Mouse (Mus musculus): ENCODE results near the gene Cyb5r3. TPM values are rescaled to one million over a fixed set of nuclear protein-coding genes. Genes with fewer than 3 reads are reported as not detected.

Cyb5r3 gene
- polyA plus RNA-seq (2014; fragmentation: Nextera tagmentation; extraction: Ambion mirVana): 125 and 126 TPM in 2 replicates

GRCm38 (mm10) chr15:83172492-83173429 lies at the start of gene Cyb5r3:
Gene Cyb5r3 (minus strand): TSS chr15:83172592.
- H3K4me3 ChIP-seq (ENCODE audit: low read depth, low read length): peak within 1 kb of the TSS; percentile 93
- H3K36me3 ChIP-seq (ENCODE audit: control insufficient read depth, insufficient read depth, low read length): no peaks in the 10 kb centered on the region
- DNase-seq (ENCODE audit: low spot score) (peak; percentile 40), ATAC-seq (ENCODE audit: low read depth) (peak; percentile 62)
- H3K27ac ChIP-seq (replicated peaks; ENCODE audit: low read depth, low read length): peak within 1 kb of the TSS; percentile 87
- no peaks in the 10 kb centered on the region for H3K27me3 ChIP-seq (replicated peaks; ENCODE audit: control insufficient read depth, insufficient read depth, low read length)
- 36% methylated on average over 28 of the region's 28 CpGs for WGBS
- peak within 1 kb of the TSS; percentile 90 for H3K9ac ChIP-seq (ENCODE audit: low read depth, low read length)
- H3K4me1 ChIP-seq (ENCODE audit: control insufficient read depth, insufficient read depth, low read length): peaks cover 19% of the 10 kb centered on the region
- peak within 1 kb of the TSS; percentile 90 for H3K4me2 ChIP-seq (ENCODE audit: low read depth, low read length)
- no peaks in the 10 kb centered on the region for H3K9me3 ChIP-seq (ENCODE audit: control insufficient read depth, low read length)

- DNase-seq (ENCODE audit: low spot score): no peak
- Histone ChIP-seq H3K9ac (ENCODE audit: low read depth, low read length) (no peak overlapping the region), H3K4me3 (ENCODE audit: low read depth, low read length) (no peak overlapping the region), H3K4me1 (ENCODE audit: control insufficient read depth, insufficient read depth, low read length) (peaks cover 25% of the 10 kb centered on the region), H3K36me3 (ENCODE audit: control insufficient read depth, insufficient read depth, low read length) (no peaks in the 10 kb centered on the region), H3K27ac (replicated peaks; ENCODE audit: low read depth, low read length) (no peak overlapping the region), H3K9me3 (ENCODE audit: control insufficient read depth, low read length) (0 out of 2 replicates have a peak, but pooled peaks cover 3% of the 10 kb centered on the region), H3K27me3 (replicated peaks; ENCODE audit: control insufficient read depth, insufficient read depth, low read length) (no peaks in the 10 kb centered on the region), H3K4me2 (ENCODE audit: low read depth, low read length) (no peak overlapping the region)
- 83% methylated on average over 4 of the region's 4 CpGs for WGBS
- ATAC-seq (ENCODE audit: low read depth): no peak
These were observed 49.3 kb upstream of the Cyb5r3 start for GRCm38 (mm10) chr15:83221721-83222120.

GRCm38 (mm10) chr15:83220368-83221013 lies 48.1 kb upstream of the Cyb5r3 start:
- H3K9me3 ChIP-seq (ENCODE audit: control insufficient read depth, low read length): 0 out of 2 replicates have a peak, but pooled peaks cover 3% of the 10 kb centered on the region
- H3K4me2 ChIP-seq (ENCODE audit: low read depth, low read length): no peak overlapping the region
- no peak overlapping the region for H3K4me3 ChIP-seq (ENCODE audit: low read depth, low read length)
- H3K27ac ChIP-seq (replicated peaks; ENCODE audit: low read depth, low read length): no peak overlapping the region
- no peaks in the 10 kb centered on the region for H3K36me3 ChIP-seq (ENCODE audit: control insufficient read depth, insufficient read depth, low read length)
- no peaks in the 10 kb centered on the region for H3K27me3 ChIP-seq (replicated peaks; ENCODE audit: control insufficient read depth, insufficient read depth, low read length)
- 48% methylated on average over 9 of the region's 9 CpGs for WGBS
- ATAC-seq (ENCODE audit: low read depth) (no peak), DNase-seq (ENCODE audit: low spot score) (no peak)
- H3K4me1 ChIP-seq (ENCODE audit: control insufficient read depth, insufficient read depth, low read length): peaks cover 37% of the 10 kb centered on the region
- H3K9ac ChIP-seq (ENCODE audit: low read depth, low read length): no peak overlapping the region

GRCm38 (mm10) chr15:83215322-83216216 lies 43.2 kb upstream of the Cyb5r3 start:
- DNase-seq (ENCODE audit: low spot score): peak; percentile 89
- Histone ChIP-seq H3K27ac (replicated peaks; ENCODE audit: low read depth, low read length) (peak overlapping the region; percentile 91), H3K9me3 (ENCODE audit: control insufficient read depth, low read length) (0 out of 2 replicates have a peak, but pooled peaks cover 3% of the 10 kb centered on the region), H3K4me1 (ENCODE audit: control insufficient read depth, insufficient read depth, low read length) (peaks cover 16% of the 10 kb centered on the region), H3K4me2 (ENCODE audit: low read depth, low read length) (peak overlapping the region; percentile 26; the same call in 1 of the 2 replicates), H3K36me3 (ENCODE audit: control insufficient read depth, insufficient read depth, low read length) (no peaks in the 10 kb centered on the region), H3K9ac (ENCODE audit: low read depth, low read length) (0 out of 2 replicates have a peak overlapping the region, but pooled peaks have one; percentile 25), H3K27me3 (replicated peaks; ENCODE audit: control insufficient read depth, insufficient read depth, low read length) (no peaks in the 10 kb centered on the region), H3K4me3 (ENCODE audit: low read depth, low read length) (no peak overlapping the region)
- peak; percentile 78 for ATAC-seq (ENCODE audit: low read depth)
- 23% methylated on average over 5 of the region's 5 CpGs for WGBS

- DNase-seq (ENCODE audit: low spot score) (peak; percentile 83), ATAC-seq (ENCODE audit: low read depth) (peak; percentile 33; the same call in 1 of the 2 replicates)
- Histone ChIP-seq H3K4me2 (ENCODE audit: low read depth, low read length) (peak overlapping the region; percentile 56), H3K27me3 (replicated peaks; ENCODE audit: control insufficient read depth, insufficient read depth, low read length) (no peaks in the 10 kb centered on the region), H3K27ac (replicated peaks; ENCODE audit: low read depth, low read length) (no peak overlapping the region), H3K9ac (ENCODE audit: low read depth, low read length) (peak overlapping the region; percentile 39), H3K4me3 (ENCODE audit: low read depth, low read length) (peak overlapping the region; percentile 31), H3K4me1 (ENCODE audit: control insufficient read depth, insufficient read depth, low read length) (peaks cover 11% of the 10 kb centered on the region), H3K36me3 (ENCODE audit: control insufficient read depth, insufficient read depth, low read length) (no peaks in the 10 kb centered on the region), H3K9me3 (ENCODE audit: control insufficient read depth, low read length) (no peaks in the 10 kb centered on the region)
- 17% methylated on average over 11 of the region's 11 CpGs for WGBS
These were observed 37.8 kb upstream of the Cyb5r3 start for GRCm38 (mm10) chr15:83210229-83210628.

- peak overlapping the region; percentile 56 for H3K4me2 ChIP-seq (ENCODE audit: low read depth, low read length)
- peaks cover 9% of the 10 kb centered on the region for H3K4me1 ChIP-seq (ENCODE audit: control insufficient read depth, insufficient read depth, low read length)
- DNase-seq (ENCODE audit: low spot score) (no peak), ATAC-seq (ENCODE audit: low read depth) (0 out of 2 replicates have a peak, but pooled peaks have one; percentile 27)
- peak overlapping the region; percentile 31 for H3K4me3 ChIP-seq (ENCODE audit: low read depth, low read length)
- H3K27me3 ChIP-seq (replicated peaks; ENCODE audit: control insufficient read depth, insufficient read depth, low read length): no peaks in the 10 kb centered on the region
- H3K9me3 ChIP-seq (ENCODE audit: control insufficient read depth, low read length): no peaks in the 10 kb centered on the region
- 13% methylated on average over 10 of the region's 10 CpGs for WGBS
- H3K9ac ChIP-seq (ENCODE audit: low read depth, low read length): peak overlapping the region; percentile 39
- H3K36me3 ChIP-seq (ENCODE audit: control insufficient read depth, insufficient read depth, low read length): no peaks in the 10 kb centered on the region
- H3K27ac ChIP-seq (replicated peaks; ENCODE audit: low read depth, low read length): no peak overlapping the region
These were observed 37.3 kb upstream of the Cyb5r3 start for GRCm38 (mm10) chr15:83209719-83210118.

GRCm38 (mm10) chr15:83209092-83209695 lies 36.8 kb upstream of the Cyb5r3 start:
- peak overlapping the region; percentile 31 for H3K4me3 ChIP-seq (ENCODE audit: low read depth, low read length)
- peaks cover 9% of the 10 kb centered on the region for H3K4me1 ChIP-seq (ENCODE audit: control insufficient read depth, insufficient read depth, low read length)
- no peaks in the 10 kb centered on the region for H3K36me3 ChIP-seq (ENCODE audit: control insufficient read depth, insufficient read depth, low read length)
- no peaks in the 10 kb centered on the region for H3K9me3 ChIP-seq (ENCODE audit: control insufficient read depth, low read length)
- ATAC-seq (ENCODE audit: low read depth) (no peak), DNase-seq (ENCODE audit: low spot score) (no peak)
- WGBS: 41% methylated on average over 4 of the region's 4 CpGs
- no peaks in the 10 kb centered on the region for H3K27me3 ChIP-seq (replicated peaks; ENCODE audit: control insufficient read depth, insufficient read depth, low read length)
- H3K9ac ChIP-seq (ENCODE audit: low read depth, low read length): peak overlapping the region; percentile 39
- H3K27ac ChIP-seq (replicated peaks; ENCODE audit: low read depth, low read length): no peak overlapping the region
- H3K4me2 ChIP-seq (ENCODE audit: low read depth, low read length): peak overlapping the region; percentile 56

Data from embryonic facial prominence, embryonic 14.5 days (tissue).